Mouse (Mus musculus) heart, adult 2 months (tissue): ENCODE measurements around the gene AI661453. TPM values are rescaled to one million over a fixed set of nuclear protein-coding genes. Genes with fewer than 3 reads are reported as not detected.

Source experiments
- DNase-seq, 2 experiments: peaks; one replicate each; pipeline ENCODE4 v3.0.0; 2021
- H3K27ac ChIP-seq: fragments of 200-600 bp; 2 replicates; pipeline ENCODE4 v1.8.1; 2022
- H3K27me3 ChIP-seq: fragments of 200-500 bp; 2 replicates; pipeline ENCODE4 v1.6.1; 2012; ENCODE audit warnings: mild to moderate bottlenecking, low read length, inconsistent platforms, mixed read lengths; ENCODE audit not compliant: control insufficient read depth, insufficient read depth
- H3K36me3 ChIP-seq: fragments of 200-500 bp; 2 replicates; pipeline ENCODE4 v1.6.1; 2012; ENCODE audit warnings: low read length, inconsistent platforms; ENCODE audit not compliant: control insufficient read depth, insufficient read depth
- H3K4me1 ChIP-seq: fragments of 200-500 bp; 2 replicates; pipeline ENCODE4 v1.6.1; 2011; ENCODE audit warnings: low read length; ENCODE audit not compliant: control insufficient read depth, insufficient read depth
- H3K4me3 ChIP-seq: fragments of 200-600 bp; 2 replicates; pipeline ENCODE4 v1.8.1; 2022
- H3K79me2 ChIP-seq: fragments of 200-500 bp; replicated peaks from 2 replicates; pipeline ENCODE4 v1.6.1; 2012; ENCODE audit warnings: mild to moderate bottlenecking, inconsistent platforms, low read length, moderate library complexity, mixed read lengths; ENCODE audit not compliant: control insufficient read depth, insufficient read depth
- H3K9ac ChIP-seq: fragments of 200-500 bp; 2 replicates; pipeline ENCODE4 v1.6.1; 2012; ENCODE audit warnings: low read depth, mild to moderate bottlenecking, control low read depth, inconsistent platforms, low read length, mixed read lengths
- CTCF ChIP-seq: fragments of 200-600 bp; IDR thresholded peaks from 2 replicates; pipeline ENCODE4 v1.8.1; 2022; ENCODE audit warnings: antibody characterized with exemption, mild to moderate bottlenecking, moderate library complexity
- EP300 ChIP-seq: fragments of 200-500 bp; IDR thresholded peaks from 2 replicates; pipeline ENCODE4 v1.6.1; 2011; ENCODE audit warnings: low read depth, low read length, control low read depth; ENCODE audit not compliant: insufficient read depth
- POLR2A ChIP-seq: fragments of 200-500 bp; IDR thresholded peaks from 2 replicates; pipeline ENCODE4 v1.6.1; 2011; ENCODE audit warnings: mild to moderate bottlenecking, low read depth, low read length, control low read depth; ENCODE audit not compliant: insufficient read depth
- WGBS: fragments of 180-500 bp; shearing (Covaris S2); methylation state at CpG from one replicate; pipeline ENCODE4 v1.1.7; 2018; 5-methylcytosine and 5-hydroxymethylcytosine counted together
- intact Hi-C: fragments of 180-260 bp; cut with DNase I; formaldehyde crosslinking; loops from one replicate; pipeline ENCODE4 v1.15.1; 2025
- polyA plus RNA-seq: library from polyadenylated mRNA; depleted of rRNA; stranded (reverse); fragments of >200 nt; gene quantifications from 2 replicates; pipeline ENCODE4 v1.2.3, GENCODE M21; 2012
- total RNA-seq, 2 experiments: library from RNA; stranded (reverse); gene quantifications; 2 replicates each; pipeline ENCODE4 v1.2.3; 2021

The AI661453 gene
- total and polyA plus RNA-seq, 3 experiments, result 1.00 to 1.4 (median 1.2) TPM

GRCm38 (mm10) chr17:47424186-47424585, 12.2 kb upstream of the AI661453 start:
- Histone ChIP-seq H3K9ac (no peak overlapping the region), H3K4me3 (no peak overlapping the region), H3K36me3 (no peaks in the 10 kb centered on the region), H3K4me1 (peaks cover 3% of the 10 kb centered on the region; the same call in 1 of the 2 replicates), H3K79me2 (no peaks in the 10 kb centered on the region), H3K27me3 (no peaks in the 10 kb centered on the region), H3K27ac (no peak overlapping the region)
- intact Hi-C loops, result no loop called here
- TF ChIP-seq CTCF (no peak), EP300 (no peak), POLR2A (no peak)
- WGBS, result 45% methylated on average over 6 of the region's 6 CpGs
- no peak for DNase-seq

GRCm38 (mm10) chr17:47427316-47427715, 9.1 kb upstream of the AI661453 start:
- H3K9ac ChIP-seq, result no peak overlapping the region
- H3K27ac ChIP-seq, result no peak overlapping the region
- 83% methylated on average over 6 of the region's 6 CpGs for WGBS
- peaks cover 3% of the 10 kb centered on the region; the same call in 1 of the 2 replicates for H3K4me1 ChIP-seq
- H3K27me3 ChIP-seq, result no peaks in the 10 kb centered on the region
- no peaks in the 10 kb centered on the region for H3K79me2 ChIP-seq
- H3K36me3 ChIP-seq, result no peaks in the 10 kb centered on the region
- no peak for TF ChIP-seq POLR2A
- TF ChIP-seq EP300, result no peak
- no peak for TF ChIP-seq CTCF
- no peak overlapping the region for H3K4me3 ChIP-seq
- intact Hi-C loops, result no loop called here
- no peak for DNase-seq

GRCm38 (mm10) chr17:47428831-47429304, 7.5 kb upstream of the AI661453 start:
- H3K27ac ChIP-seq, result no peak overlapping the region
- peaks cover 3% of the 10 kb centered on the region; the same call in 1 of the 2 replicates for H3K4me1 ChIP-seq
- no peak overlapping the region for H3K9ac ChIP-seq
- peak; percentile 57 for TF ChIP-seq CTCF
- no peak for TF ChIP-seq EP300
- intact Hi-C loops, result no loop called here
- peak; percentile 38 to 54 for DNase-seq
- H3K4me3 ChIP-seq, result no peak overlapping the region
- H3K36me3 ChIP-seq, result no peaks in the 10 kb centered on the region
- 11% methylated on average over 8 of the region's 8 CpGs for WGBS
- H3K79me2 ChIP-seq, result no peaks in the 10 kb centered on the region
- H3K27me3 ChIP-seq, result no peaks in the 10 kb centered on the region

GRCm38 (mm10) chr17:47430815-47431214, 5.6 kb upstream of the AI661453 start:
- no peak overlapping the region for H3K27ac ChIP-seq
- no peak for TF ChIP-seq EP300
- TF ChIP-seq CTCF, result peak; percentile 31
- TF ChIP-seq POLR2A, result no peak
- no peak for DNase-seq
- H3K36me3 ChIP-seq, result no peaks in the 10 kb centered on the region
- no peak overlapping the region for H3K4me3 ChIP-seq
- WGBS, result 72% methylated on average over 5 of the region's 5 CpGs
- no peaks in the 10 kb centered on the region for H3K79me2 ChIP-seq
- peaks cover 3% of the 10 kb centered on the region; the same call in 1 of the 2 replicates for H3K4me1 ChIP-seq
- no peaks in the 10 kb centered on the region for H3K27me3 ChIP-seq
- intact Hi-C loops, result no loop called here
- no peak overlapping the region for H3K9ac ChIP-seq

- 19% methylated on average over 25 of the region's 25 CpGs for WGBS
- TF ChIP-seq POLR2A (no peak), CTCF (no peak), EP300 (no peak)
- intact Hi-C loops, result no loop called here
- H3K4me1 ChIP-seq, result no peaks in the 10 kb centered on the region
- no peak within 1 kb of the TSS; the same call in 1 of the 2 replicates for H3K27ac ChIP-seq
- peak within 1 kb of the TSS; percentile 43 for H3K4me3 ChIP-seq
- H3K36me3 ChIP-seq, result no peaks in the 10 kb centered on the region
- no peaks in the 10 kb centered on the region for H3K79me2 ChIP-seq
- DNase-seq, result no peak
- H3K9ac ChIP-seq, result peak within 1 kb of the TSS; percentile 51
- H3K27me3 ChIP-seq, result peaks cover 2% of the 10 kb centered on the region
These were observed 612 bp downstream of the AI661453 start, which contains the start of gene 1700001C19Rik for GRCm38 (mm10) chr17:47436907-47437547. TSS of gene 1700001C19Rik (minus strand) at chr17:47437376.

GRCm38 (mm10) chr17:47438611-47439010, 2.2 kb downstream of the AI661453 start:
- DNase-seq, result no peak
- no peaks in the 10 kb centered on the region for H3K4me1 ChIP-seq
- 83% methylated on average over 6 of the region's 6 CpGs for WGBS
- H3K27ac ChIP-seq, result no peak overlapping the region
- H3K36me3 ChIP-seq, result no peaks in the 10 kb centered on the region
- peaks cover 2% of the 10 kb centered on the region for H3K27me3 ChIP-seq
- H3K9ac ChIP-seq, result no peak overlapping the region
- no peaks in the 10 kb centered on the region for H3K79me2 ChIP-seq
- no peak for TF ChIP-seq EP300
- no peak for TF ChIP-seq POLR2A
- no peak for TF ChIP-seq CTCF
- intact Hi-C loops, result no loop called here
- no peak overlapping the region for H3K4me3 ChIP-seq
